Mouse (Mus musculus) kidney, adult 2 months (tissue): Measurements from ENCODE around the gene Ppp2ca. TPM values are rescaled to one million over a fixed set of nuclear protein-coding genes. Genes with fewer than 3 reads are reported as not detected.

Source experiments
- DNase-seq: peaks from one replicate; pipeline ENCODE4 v3.0.0; 2021
- H3K27ac ChIP-seq: fragments of 200-500 bp; 2 replicates; pipeline ENCODE4 v1.5.1; 2012; ENCODE audit warnings: low read depth, low read length, control low read depth, inconsistent platforms; ENCODE audit not compliant: insufficient read depth
- H3K27me3 ChIP-seq: fragments of 200-500 bp; replicated peaks from 2 replicates; pipeline ENCODE4 v1.6.1; 2012; ENCODE audit warnings: mild to moderate bottlenecking, moderate library complexity, low read length, inconsistent platforms; ENCODE audit not compliant: control insufficient read depth, insufficient read depth
- H3K36me3 ChIP-seq: fragments of 200-500 bp; 2 replicates; pipeline ENCODE4 v1.6.1; 2012; ENCODE audit warnings: mild to moderate bottlenecking, moderate library complexity, low read length, inconsistent platforms; ENCODE audit not compliant: control insufficient read depth, insufficient read depth
- H3K4me1 ChIP-seq: fragments of 200-500 bp; 2 replicates; pipeline ENCODE4 v1.6.1; 2011; ENCODE audit warnings: low read length; ENCODE audit not compliant: control insufficient read depth, insufficient read depth
- H3K4me3 ChIP-seq: fragments of 200-500 bp; 2 replicates; pipeline ENCODE4 v1.5.1; 2011; ENCODE audit warnings: mild to moderate bottlenecking, low read depth, low read length, control low read depth; ENCODE audit not compliant: insufficient read depth
- CTCF ChIP-seq: fragments of 200-500 bp; conservative IDR thresholded peaks from 2 replicates; pipeline ENCODE4 v1.5.1; 2011; ENCODE audit warnings: low read depth, mild to moderate bottlenecking, control low read depth, low read length, moderate library complexity, mixed read lengths; ENCODE audit not compliant: insufficient read depth, insufficient read length
- POLR2A ChIP-seq: fragments of 200-500 bp; IDR thresholded peaks from one replicate; pipeline ENCODE4 v1.6.1; 2011; ENCODE audit warnings: low read depth, low read length, control low read depth
- WGBS: fragments of 180-500 bp; shearing (Covaris S2); methylation state at CpG from one replicate; pipeline ENCODE4 v1.1.7; 2018; 5-methylcytosine and 5-hydroxymethylcytosine counted together
- polyA plus RNA-seq: library from polyadenylated mRNA; depleted of rRNA; stranded (reverse); fragments of >200 nt; gene quantifications from 2 replicates; pipeline ENCODE4 v1.2.3, GENCODE M21; 2012

Gene Ppp2ca
- polyA plus RNA-seq, 1 experiment, result 38.0 TPM

- H3K4me3 ChIP-seq, result no peak overlapping the region
- DNase-seq, result peak; percentile 17
- no peak overlapping the region for H3K27ac ChIP-seq
- H3K36me3 ChIP-seq, result no peaks in the 10 kb centered on the region
- TF ChIP-seq POLR2A (no peak), CTCF (peak; percentile 63)
- H3K27me3 ChIP-seq, result no peaks in the 10 kb centered on the region
- WGBS, result 45% methylated on average over 3 of the region's 3 CpGs
- H3K4me1 ChIP-seq, result no peaks in the 10 kb centered on the region
These were observed 34.1 kb upstream of the Ppp2ca start for GRCm38 (mm10) chr11:52064398-52064797.

DNA sequence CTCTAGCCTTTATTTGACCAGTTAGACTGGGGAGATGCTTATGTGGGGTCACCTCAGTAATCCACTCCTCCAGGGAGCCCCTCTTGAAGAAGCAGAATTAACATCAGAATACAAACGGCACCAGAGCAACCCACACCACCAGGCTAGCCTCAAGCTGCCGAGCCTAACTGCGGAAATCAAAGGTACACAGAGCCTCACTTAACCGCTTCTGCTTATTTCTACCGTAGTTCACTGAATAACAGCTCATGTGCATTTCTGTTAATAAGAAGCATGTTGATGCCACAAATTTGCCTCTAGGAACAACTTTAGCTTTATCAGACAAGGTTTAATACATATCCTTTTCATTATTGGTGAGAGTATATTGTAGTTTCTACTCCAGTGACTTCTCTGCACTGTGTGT lies 32.6 kb upstream of the Ppp2ca start:
- H3K36me3 ChIP-seq, result no peaks in the 10 kb centered on the region
- DNase-seq, result no peak
- H3K27me3 ChIP-seq, result no peaks in the 10 kb centered on the region
- 22% methylated on average over 5 of the region's 5 CpGs for WGBS
- no peak overlapping the region for H3K4me3 ChIP-seq
- H3K4me1 ChIP-seq, result no peaks in the 10 kb centered on the region
- no peak overlapping the region for H3K27ac ChIP-seq
- no peak for TF ChIP-seq CTCF
- TF ChIP-seq POLR2A, result no peak

- Histone ChIP-seq H3K27me3 (no peaks in the 10 kb centered on the region), H3K4me1 (no peaks in the 10 kb centered on the region), H3K36me3 (no peaks in the 10 kb centered on the region), H3K4me3 (no peak overlapping the region), H3K27ac (no peak overlapping the region)
- WGBS, result 68% methylated on average over 10 of the region's 10 CpGs
- no peak for TF ChIP-seq CTCF
- TF ChIP-seq POLR2A, result no peak
- no peak for DNase-seq
These were observed 26.7 kb upstream of the Ppp2ca start for GRCm38 (mm10) chr11:52071768-52072167.

DNA sequence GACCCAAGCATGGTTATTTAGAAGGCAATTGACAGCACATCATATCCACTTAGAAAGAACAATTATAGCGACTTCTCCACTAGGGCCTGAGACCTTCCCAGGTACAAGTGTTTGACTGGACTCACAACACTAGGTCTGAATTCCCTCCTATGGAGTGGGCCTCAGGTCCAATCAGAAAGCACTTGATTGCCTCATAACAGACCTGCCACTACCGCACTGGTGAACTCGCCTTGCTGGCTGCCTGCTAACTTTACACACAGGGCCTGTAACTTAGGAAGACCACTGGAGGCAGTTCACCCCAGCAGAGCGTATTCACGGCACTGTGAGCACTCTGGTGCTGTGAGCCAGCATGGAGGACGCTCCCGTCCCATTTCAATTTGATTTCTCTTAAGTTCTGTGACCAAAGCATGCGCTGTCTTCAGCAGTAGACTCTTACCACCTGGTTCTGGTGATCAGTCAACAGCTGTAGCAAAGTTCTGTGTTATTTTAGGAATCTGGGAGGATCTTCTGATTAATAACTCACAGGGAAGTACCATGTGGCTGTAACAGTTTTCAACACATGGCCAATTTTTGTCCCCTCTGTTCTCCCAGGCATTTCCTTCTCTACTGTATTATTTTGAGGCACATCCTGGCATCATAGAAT lies 24.8 kb upstream of the Ppp2ca start:
- H3K27ac ChIP-seq, result no peak overlapping the region
- H3K27me3 ChIP-seq, result no peaks in the 10 kb centered on the region
- H3K36me3 ChIP-seq, result no peaks in the 10 kb centered on the region
- TF ChIP-seq CTCF, result no peak
- no peak for TF ChIP-seq POLR2A
- peak; percentile 14 for DNase-seq
- H3K4me1 ChIP-seq, result peaks cover 6% of the 10 kb centered on the region; the same call in 1 of the 2 replicates
- no peak overlapping the region for H3K4me3 ChIP-seq
- 77% methylated on average over 8 of the region's 8 CpGs for WGBS

GRCm38 (mm10) chr11:52074626-52075470 lies 23.6 kb upstream of the Ppp2ca start:
- no peaks in the 10 kb centered on the region for H3K27me3 ChIP-seq
- no peaks in the 10 kb centered on the region for H3K36me3 ChIP-seq
- no peak overlapping the region for H3K27ac ChIP-seq
- TF ChIP-seq POLR2A, result no peak
- TF ChIP-seq CTCF, result no peak
- DNase-seq, result no peak
- no peak overlapping the region for H3K4me3 ChIP-seq
- peaks cover 6% of the 10 kb centered on the region; the same call in 1 of the 2 replicates for H3K4me1 ChIP-seq
- WGBS, result 71% methylated on average over 14 of the region's 14 CpGs

DNA sequence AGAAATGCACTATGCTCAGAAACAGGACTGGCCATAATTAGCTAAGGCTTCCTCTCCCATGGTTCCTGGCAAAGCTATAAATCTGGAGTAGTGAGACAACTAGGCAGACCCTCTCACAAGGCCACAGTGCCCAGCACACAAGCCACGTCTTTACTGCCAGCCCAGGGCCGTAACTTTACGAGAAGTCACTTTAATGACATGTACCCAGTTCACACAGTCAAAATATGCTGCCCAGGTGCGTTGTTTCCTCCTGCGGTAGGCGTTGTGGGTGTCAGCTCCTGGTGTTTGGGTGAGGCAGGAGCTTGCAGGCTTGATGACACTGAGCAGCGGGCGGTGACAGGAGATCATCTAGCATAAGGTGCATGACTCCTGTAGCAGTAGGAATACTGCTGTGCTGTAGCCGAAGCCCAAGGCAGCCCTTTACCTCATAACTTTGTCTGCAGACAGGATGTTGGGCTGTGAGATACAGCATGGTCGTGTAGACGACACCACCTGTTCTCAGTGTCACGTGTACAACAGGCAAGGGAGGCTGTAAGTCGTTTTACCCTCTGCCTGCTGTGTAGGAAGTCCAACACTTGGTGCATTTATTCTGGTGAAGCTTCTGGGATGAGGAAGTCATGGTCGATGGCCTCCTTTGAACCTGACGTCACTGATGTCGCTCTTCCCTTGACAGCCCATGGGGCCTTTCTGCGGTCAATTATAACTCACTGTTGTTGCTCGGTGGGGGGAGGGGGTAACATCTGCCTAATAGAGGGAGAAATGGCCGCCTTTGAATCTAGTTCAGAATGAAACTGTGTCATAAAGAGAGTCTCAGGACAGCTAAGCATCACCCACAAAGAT lies 22.5 kb upstream of the Ppp2ca start:
- 67% methylated on average over 19 of the region's 19 CpGs for WGBS
- Histone ChIP-seq H3K27ac (no peak overlapping the region), H3K4me1 (peaks cover 6% of the 10 kb centered on the region; the same call in 1 of the 2 replicates), H3K36me3 (no peaks in the 10 kb centered on the region), H3K4me3 (no peak overlapping the region), H3K27me3 (no peaks in the 10 kb centered on the region)
- DNase-seq, result no peak
- TF ChIP-seq POLR2A, result no peak
- TF ChIP-seq CTCF, result no peak
